Mouse (Mus musculus): ENCODE measurements around the gene Ly6g6c. TPM values are rescaled to one million over a fixed set of nuclear protein-coding genes. Genes with fewer than 3 reads are reported as not detected.
A peak's percentile ranks its signal among the peaks of the same experiment; 100 is the strongest.

Gene Ly6g6c
- polyA plus RNA-seq, 1 experiment from 2014 or later: not detected

DNA sequence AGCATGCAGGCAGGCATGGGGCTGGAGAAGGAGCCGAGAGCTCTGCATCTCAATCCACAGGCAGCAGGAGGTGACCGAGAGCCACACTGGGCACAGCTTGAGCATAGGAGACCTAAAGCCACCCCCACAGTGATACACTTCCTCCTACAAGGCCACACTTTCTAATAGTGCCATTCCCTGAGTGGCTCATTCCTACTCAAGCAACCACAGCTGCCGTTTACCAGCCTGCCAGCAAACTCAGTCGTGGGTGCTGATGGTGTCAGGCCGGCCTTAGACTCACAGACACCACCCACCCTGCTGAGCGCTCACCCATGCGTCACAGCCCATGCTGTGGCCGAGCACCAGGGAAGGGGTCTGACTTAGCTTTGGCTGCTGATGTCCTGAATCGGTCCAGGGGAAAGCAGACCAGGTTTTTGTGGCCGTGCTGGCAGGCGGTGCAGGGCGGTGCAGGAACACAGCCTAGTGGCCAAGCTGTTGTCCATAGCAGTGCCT lies 32.0 kb downstream of the Ly6g6c start:
- no peaks in the 10 kb centered on the region for H3K9me3 ChIP-seq
- no peaks in the 10 kb centered on the region for H3K4me1 ChIP-seq
- no peaks in the 10 kb centered on the region for H3K27me3 ChIP-seq (replicated peaks)
- ATAC-seq (ENCODE audit: low FRiP score, low read depth): no peak
- no peak overlapping the region for H3K4me2 ChIP-seq (replicated peaks)
- no peak overlapping the region for H3K9ac ChIP-seq
- 86% methylated on average over 12 of the region's 12 CpGs for WGBS
- peaks cover 91% of the 10 kb centered on the region for H3K36me3 ChIP-seq
- no peak overlapping the region for H3K4me3 ChIP-seq
- H3K27ac ChIP-seq: no peak overlapping the region

DNA sequence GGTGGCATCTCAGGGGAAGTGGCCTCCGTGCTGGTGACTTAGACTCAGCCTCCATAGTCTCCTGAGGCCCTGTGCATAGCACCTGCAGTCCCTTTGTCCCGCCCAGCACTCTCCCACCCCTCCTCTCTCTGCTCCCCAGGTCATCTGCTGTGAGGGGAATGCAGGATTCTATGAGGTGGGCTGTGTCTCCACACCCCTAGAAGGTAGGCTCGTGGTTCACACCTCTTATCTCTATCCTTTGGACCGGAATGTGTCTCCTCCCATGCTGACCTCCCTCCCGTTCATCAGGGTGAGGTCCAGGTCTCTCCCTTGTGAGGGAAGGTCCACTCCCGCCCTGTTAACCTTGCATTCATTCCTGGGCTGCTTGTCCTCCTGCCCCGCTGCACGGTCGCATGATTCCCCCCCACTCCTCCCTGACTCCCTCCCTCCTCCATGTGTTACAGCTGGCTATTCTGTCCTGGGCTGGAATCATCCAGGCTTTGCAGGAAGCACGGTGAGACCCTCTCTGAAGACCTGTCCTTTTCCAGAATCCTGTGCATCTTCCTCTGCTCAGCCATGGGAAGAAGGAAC lies 35.1 kb downstream of the Ly6g6c start:
- Histone ChIP-seq H3K27ac (no peak overlapping the region), H3K9ac (no peak overlapping the region), H3K4me2 (replicated peaks) (no peak overlapping the region), H3K27me3 (replicated peaks) (no peaks in the 10 kb centered on the region), H3K4me3 (no peak overlapping the region), H3K9me3 (no peaks in the 10 kb centered on the region), H3K36me3 (peaks cover 79% of the 10 kb centered on the region), H3K4me1 (no peaks in the 10 kb centered on the region)
- 82% methylated on average over 10 of the region's 10 CpGs for WGBS
- no peak for ATAC-seq (ENCODE audit: low FRiP score, low read depth)

DNA sequence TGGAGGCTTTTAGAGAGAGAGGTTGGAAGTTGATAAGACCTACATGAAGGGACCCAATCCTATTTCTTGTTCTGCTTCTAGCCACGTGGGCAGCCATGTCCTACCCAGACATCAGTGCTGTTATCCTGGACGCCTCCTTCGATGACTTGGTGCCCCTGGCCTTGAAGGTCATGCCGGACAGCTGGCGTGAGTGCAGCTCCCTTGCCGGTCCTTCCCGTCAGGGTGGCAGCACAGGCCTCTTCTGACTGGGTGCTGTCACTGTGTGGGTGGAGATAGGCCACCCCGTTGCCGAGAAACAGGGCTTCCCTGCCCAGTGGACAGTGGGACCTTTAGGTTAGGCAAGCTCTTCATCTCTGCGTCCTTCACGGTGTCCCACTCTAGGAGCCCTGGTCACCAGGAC lies 36.0 kb downstream of the Ly6g6c start:
- Histone ChIP-seq H3K9ac (no peak overlapping the region), H3K36me3 (peaks cover 72% of the 10 kb centered on the region), H3K4me2 (replicated peaks) (no peak overlapping the region), H3K4me1 (no peaks in the 10 kb centered on the region), H3K4me3 (no peak overlapping the region), H3K27me3 (replicated peaks) (no peaks in the 10 kb centered on the region), H3K9me3 (no peaks in the 10 kb centered on the region), H3K27ac (no peak overlapping the region)
- ATAC-seq (ENCODE audit: low FRiP score, low read depth): no peak
- 92% methylated on average over 11 of the region's 11 CpGs for WGBS

DNA sequence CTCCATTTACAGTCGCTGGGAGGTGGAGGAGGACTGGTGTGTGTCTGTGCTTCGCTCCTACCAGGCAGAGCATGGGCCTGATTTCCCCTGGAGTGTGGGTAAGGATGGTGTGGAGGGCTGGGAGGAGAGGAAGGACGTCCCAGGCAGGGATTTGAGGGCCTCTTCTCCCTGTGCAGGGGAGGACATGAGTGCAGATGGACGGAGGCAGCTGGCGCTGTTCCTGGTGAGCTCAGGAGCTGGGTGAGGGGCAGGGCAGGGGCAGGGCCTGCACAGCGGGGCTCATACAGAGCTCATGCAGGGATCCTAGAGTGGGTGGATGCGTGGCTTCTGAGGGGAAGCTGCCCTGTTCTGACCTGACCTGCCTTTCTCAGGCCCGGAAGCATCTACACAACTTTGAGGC lies 37.1 kb downstream of the Ly6g6c start:
- peak overlapping the region; percentile 5; the same call in 1 of the 2 replicates for H3K4me3 ChIP-seq
- no peaks in the 10 kb centered on the region for H3K4me1 ChIP-seq
- no peaks in the 10 kb centered on the region for H3K27me3 ChIP-seq (replicated peaks)
- H3K36me3 ChIP-seq: peaks cover 61% of the 10 kb centered on the region
- WGBS: 80% methylated on average over 8 of the region's 8 CpGs
- no peaks in the 10 kb centered on the region for H3K9me3 ChIP-seq
- no peak overlapping the region for H3K9ac ChIP-seq
- H3K4me2 ChIP-seq (replicated peaks): no peak overlapping the region
- H3K27ac ChIP-seq: no peak overlapping the region
- ATAC-seq (ENCODE audit: low FRiP score, low read depth): no peak

DNA sequence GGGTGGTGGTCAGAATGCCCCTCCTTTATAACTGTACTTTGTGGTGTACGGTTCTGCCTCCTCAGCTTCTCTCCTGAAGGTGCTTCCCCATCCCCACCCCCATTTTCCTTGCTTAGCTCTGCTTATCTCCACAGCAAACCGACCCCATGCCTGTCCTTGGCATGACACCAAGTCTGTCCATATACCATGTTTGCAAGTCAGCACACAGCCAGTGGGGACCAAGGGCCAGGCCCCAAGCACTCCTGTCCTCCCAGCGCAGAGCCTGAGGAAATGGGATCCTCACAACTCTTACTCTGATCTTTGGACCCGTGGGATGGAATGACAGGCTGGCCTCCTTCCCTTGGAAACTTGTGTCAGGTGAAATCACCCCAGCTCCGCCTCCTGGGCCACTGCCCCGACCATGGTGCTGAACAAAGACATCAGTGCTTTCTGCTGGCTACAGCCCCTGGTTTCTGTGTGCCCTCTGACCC lies 38.1 kb downstream of the Ly6g6c start:
- Histone ChIP-seq H3K4me2 (replicated peaks) (no peak overlapping the region), H3K27ac (no peak overlapping the region), H3K4me3 (no peak overlapping the region), H3K27me3 (replicated peaks) (no peaks in the 10 kb centered on the region), H3K9ac (no peak overlapping the region), H3K4me1 (no peaks in the 10 kb centered on the region), H3K36me3 (peaks cover 56% of the 10 kb centered on the region), H3K9me3 (no peaks in the 10 kb centered on the region)
- no peak for ATAC-seq (ENCODE audit: low FRiP score, low read depth)
- 75% methylated on average over 6 of the region's 6 CpGs for WGBS

DNA sequence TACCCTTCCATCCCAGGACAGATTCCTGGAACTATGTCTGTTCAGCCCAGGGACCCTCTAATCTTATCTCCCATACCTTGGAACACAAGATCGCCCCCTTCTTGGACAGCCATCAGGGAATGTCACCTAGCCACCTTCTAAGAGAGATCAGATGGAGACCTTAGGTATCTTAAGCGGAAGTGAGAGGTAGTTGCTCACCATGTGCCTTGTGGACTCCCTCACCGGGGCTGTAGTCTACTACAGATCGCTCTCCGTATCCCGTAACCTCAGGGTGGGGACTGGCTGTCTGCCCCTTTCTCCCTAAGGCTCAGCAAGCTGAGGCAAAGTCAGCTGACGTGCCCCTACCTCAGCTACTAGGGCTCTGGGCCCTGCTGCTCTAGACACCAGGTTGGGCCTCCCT lies 38.9 kb downstream of the Ly6g6c start:
- Histone ChIP-seq H3K36me3 (peaks cover 47% of the 10 kb centered on the region), H3K9me3 (no peaks in the 10 kb centered on the region), H3K27me3 (replicated peaks) (no peaks in the 10 kb centered on the region), H3K4me3 (no peak overlapping the region), H3K4me2 (replicated peaks) (no peak overlapping the region), H3K4me1 (no peaks in the 10 kb centered on the region), H3K27ac (no peak overlapping the region), H3K9ac (no peak overlapping the region)
- WGBS: 88% methylated on average over 7 of the region's 7 CpGs
- ATAC-seq (ENCODE audit: low FRiP score, low read depth): no peak

DNA sequence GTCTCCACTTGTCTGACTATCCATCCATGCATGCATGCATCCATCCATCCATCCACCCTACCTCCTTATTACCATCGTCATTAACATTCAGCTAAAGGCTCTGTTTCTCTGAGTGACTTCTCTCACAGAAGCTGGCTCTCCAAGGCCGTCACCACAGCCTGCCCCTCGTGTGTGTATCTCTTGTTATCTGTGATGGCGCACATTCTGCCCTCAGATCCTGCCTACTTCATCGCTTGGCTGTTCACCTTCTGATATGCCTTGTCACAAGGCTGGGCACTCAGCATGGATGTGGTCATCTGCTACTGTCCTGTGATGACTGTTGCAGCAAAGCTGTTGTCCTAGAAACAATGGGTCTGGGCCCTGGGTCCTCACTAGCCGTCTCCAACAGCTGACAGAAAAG lies 39.6 kb downstream of the Ly6g6c start:
- H3K27me3 ChIP-seq (replicated peaks): no peaks in the 10 kb centered on the region
- H3K27ac ChIP-seq: no peak overlapping the region
- no peak overlapping the region for H3K4me2 ChIP-seq (replicated peaks)
- peaks cover 41% of the 10 kb centered on the region for H3K36me3 ChIP-seq
- H3K9me3 ChIP-seq: no peaks in the 10 kb centered on the region
- no peak for ATAC-seq (ENCODE audit: low FRiP score, low read depth)
- H3K9ac ChIP-seq: 0 out of 2 replicates have a peak overlapping the region, but pooled peaks have one; percentile 21
- WGBS: 78% methylated on average over 6 of the region's 6 CpGs
- H3K4me3 ChIP-seq: no peak overlapping the region
- no peaks in the 10 kb centered on the region for H3K4me1 ChIP-seq

DNA sequence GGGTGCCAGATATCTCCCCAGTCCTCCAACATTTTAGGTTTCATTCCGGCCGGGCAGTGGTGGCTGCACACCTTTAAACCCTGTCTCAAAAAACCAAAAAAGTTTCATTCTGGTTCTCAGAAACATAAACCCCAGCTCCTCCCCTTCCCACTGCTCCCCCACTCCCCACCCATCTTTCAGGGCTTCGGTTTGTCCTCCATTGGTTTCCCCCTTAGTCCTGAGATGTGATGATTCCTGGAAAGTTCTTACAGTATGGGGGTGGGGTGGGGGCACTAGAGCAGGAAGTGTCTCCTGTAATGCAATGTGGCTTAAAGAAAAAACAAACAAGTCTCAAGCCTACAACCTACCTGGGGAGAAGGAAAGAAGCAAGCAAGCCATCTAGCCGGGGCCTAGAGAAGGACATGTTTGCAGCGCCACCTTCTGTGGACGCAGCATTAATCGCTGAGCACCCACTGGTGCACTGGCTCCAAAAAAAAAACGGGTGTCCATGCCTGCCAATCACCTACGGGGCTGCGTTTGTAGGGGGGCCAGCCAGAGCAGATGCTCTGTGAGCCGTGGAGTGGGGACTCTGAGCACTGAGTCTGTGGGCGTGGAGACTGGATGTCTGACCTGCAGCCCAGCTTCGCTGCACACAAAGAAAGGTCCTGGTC lies 40.7 kb downstream of the Ly6g6c start:
- Histone ChIP-seq H3K4me2 (replicated peaks) (no peak overlapping the region; the same call in 1 of the 2 replicates), H3K4me3 (no peak overlapping the region), H3K36me3 (peaks cover 30% of the 10 kb centered on the region), H3K9ac (peak overlapping the region; percentile 13; the same call in 1 of the 2 replicates), H3K27ac (no peak overlapping the region), H3K4me1 (no peaks in the 10 kb centered on the region), H3K9me3 (no peaks in the 10 kb centered on the region), H3K27me3 (replicated peaks) (no peaks in the 10 kb centered on the region)
- no peak for ATAC-seq (ENCODE audit: low FRiP score, low read depth)
- 28% methylated on average over 13 of the region's 13 CpGs for WGBS

DNA sequence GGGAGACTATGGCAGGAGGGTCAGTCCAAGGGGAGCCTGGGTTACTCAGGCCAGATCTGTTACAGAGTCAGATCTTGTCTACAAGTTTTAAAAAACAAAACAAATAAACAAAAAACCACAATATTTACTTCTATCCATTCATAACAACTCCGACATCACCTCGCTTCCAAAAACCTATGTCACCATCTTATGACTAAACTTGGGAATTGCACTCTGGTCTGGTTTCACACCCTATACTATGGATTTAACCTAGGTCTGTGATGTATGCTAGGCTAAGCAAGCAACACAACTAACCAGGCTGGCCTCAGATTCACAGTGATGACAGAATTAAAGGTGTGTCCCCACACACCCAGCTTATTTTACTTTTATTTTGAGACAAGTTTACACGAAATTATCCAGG lies 41.3 kb downstream of the Ly6g6c start:
- no peak for ATAC-seq (ENCODE audit: low FRiP score, low read depth)
- Histone ChIP-seq H3K27me3 (replicated peaks) (no peaks in the 10 kb centered on the region), H3K9me3 (no peaks in the 10 kb centered on the region), H3K4me1 (no peaks in the 10 kb centered on the region), H3K9ac (peak overlapping the region; percentile 13; the same call in 1 of the 2 replicates), H3K27ac (no peak overlapping the region), H3K4me3 (no peak overlapping the region), H3K4me2 (replicated peaks) (no peak overlapping the region), H3K36me3 (peaks cover 23% of the 10 kb centered on the region)
- 79% methylated on average over 3 of the region's 3 CpGs for WGBS

DNA sequence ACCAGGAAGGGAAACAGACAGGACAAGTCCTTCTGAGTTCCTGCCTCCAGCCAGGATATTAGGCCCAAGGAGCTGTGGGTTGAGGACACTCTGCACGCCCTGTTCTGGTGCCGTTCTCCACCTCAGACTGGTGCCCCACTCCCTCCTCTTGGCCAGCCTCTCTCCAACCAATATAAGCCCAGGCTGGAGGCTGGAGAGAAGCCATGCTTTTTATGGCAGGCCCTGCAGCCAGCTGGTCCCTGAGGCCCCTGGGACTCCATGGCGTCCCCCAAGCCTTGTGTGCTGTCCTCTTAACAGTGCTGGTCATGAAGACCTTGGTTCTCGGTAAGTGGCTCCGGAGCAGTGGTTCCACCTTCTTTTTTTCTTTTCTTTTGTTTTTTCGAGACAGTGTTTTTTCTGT lies 42.9 kb downstream of the Ly6g6c start, which contains the start of gene Ly6g5c:
TSS of gene Ly6g5c (plus strand) at position 183 of the 400 bp plus-strand sequence.
- Histone ChIP-seq H3K9ac (no peak within 1 kb of the TSS), H3K9me3 (no peaks in the 10 kb centered on the region), H3K4me3 (no peak within 1 kb of the TSS), H3K36me3 (peaks cover 7% of the 10 kb centered on the region), H3K27ac (no peak within 1 kb of the TSS), H3K27me3 (replicated peaks) (no peaks in the 10 kb centered on the region), H3K4me2 (replicated peaks) (no peak within 1 kb of the TSS), H3K4me1 (no peaks in the 10 kb centered on the region; the same call in 1 of the 2 replicates)
- ATAC-seq (ENCODE audit: low FRiP score, low read depth): no peak
- 80% methylated on average over 6 of the region's 6 CpGs for WGBS

DNA sequence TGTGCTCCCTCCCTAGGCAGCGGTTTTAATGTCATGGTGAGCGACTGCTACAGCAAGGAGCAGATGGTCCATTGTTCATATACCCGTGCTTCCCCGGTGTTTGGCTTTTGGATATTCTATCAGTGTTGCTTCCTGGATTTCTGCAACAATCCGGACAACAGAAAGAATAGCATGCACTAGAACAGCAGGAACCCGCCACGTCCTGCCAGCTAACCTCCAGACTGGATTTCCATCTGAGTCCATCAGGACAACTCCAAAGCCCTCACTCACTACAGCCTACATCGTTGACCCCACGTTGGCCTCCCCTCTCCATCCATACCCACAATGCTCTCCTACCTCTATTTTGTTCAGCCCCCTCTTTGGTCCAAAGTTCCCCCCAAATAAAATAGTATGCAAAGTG lies 46.6 kb downstream of the Ly6g6c start:
- H3K4me1 ChIP-seq: no peaks in the 10 kb centered on the region; the same call in 1 of the 2 replicates
- no peaks in the 10 kb centered on the region for H3K9me3 ChIP-seq
- WGBS: 76% methylated on average over 9 of the region's 9 CpGs
- H3K9ac ChIP-seq: no peak overlapping the region
- ATAC-seq (ENCODE audit: low FRiP score, low read depth): no peak
- no peak overlapping the region for H3K4me2 ChIP-seq (replicated peaks)
- no peak overlapping the region for H3K27ac ChIP-seq
- no peaks in the 10 kb centered on the region for H3K27me3 ChIP-seq (replicated peaks)
- peaks cover 29% of the 10 kb centered on the region for H3K36me3 ChIP-seq
- H3K4me3 ChIP-seq: no peak overlapping the region

DNA sequence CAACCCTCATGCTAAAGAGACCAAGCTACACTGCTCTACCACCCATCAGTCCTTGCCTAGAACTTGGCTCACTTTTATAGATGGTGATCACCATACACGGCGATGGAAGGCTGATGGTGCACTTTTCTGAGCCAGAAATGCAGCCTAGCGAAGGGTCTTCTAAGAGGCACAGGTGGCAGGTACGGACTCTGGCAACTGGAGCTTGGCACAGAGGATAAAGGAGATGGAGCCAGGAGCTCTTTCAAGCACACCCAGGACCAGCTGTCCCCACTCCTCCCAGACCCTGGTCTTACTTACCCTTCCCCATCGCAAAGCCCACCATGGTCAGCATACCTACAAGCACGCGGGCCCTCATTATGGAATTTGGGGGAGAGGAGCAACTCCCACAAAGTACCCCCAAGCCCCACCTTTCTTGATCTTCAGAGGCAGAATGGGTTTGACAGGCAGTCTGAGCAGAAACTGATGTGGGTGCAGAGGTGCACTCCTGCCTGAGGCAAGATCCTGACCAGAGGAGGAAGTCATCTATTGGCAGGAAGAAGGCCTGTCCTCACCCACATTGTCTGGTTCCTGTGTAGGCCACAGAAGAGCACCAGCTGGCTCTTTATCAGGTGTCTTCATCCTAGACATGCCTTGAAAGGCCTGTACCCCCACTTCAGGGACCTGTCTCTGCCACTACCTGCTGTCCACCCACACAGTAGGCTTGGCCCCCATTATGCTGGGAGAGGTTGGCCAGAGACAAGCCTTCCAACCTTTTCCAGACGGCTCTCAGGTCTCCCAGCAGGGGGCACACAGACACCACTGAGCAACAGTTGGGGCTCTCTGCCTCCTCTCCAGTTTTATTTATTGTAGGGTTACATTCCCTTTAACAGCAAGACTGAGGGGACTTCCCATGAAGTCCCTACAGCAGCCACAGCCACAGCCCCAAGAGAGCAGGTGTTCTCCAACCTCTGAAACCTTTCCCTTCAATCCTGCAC lies 50.1 kb downstream of the Ly6g6c start, which contains the start of gene Ly6g5b:
TSS of gene Ly6g5b (minus strand) at position 383 of the 974 bp plus-strand sequence.
- Histone ChIP-seq H3K4me3 (no peak within 1 kb of the TSS), H3K27me3 (replicated peaks) (no peaks in the 10 kb centered on the region), H3K9me3 (no peaks in the 10 kb centered on the region), H3K36me3 (peaks cover 49% of the 10 kb centered on the region), H3K9ac (no peak within 1 kb of the TSS), H3K4me2 (replicated peaks) (no peak within 1 kb of the TSS), H3K4me1 (peaks cover 7% of the 10 kb centered on the region), H3K27ac (no peak within 1 kb of the TSS)
- no peak for ATAC-seq (ENCODE audit: low FRiP score, low read depth)
- WGBS: 86% methylated on average over 8 of the region's 8 CpGs
